Mouse (Mus musculus) liver, embryonic 14.5 days (tissue): ENCODE results near the gene 9330182O14Rik. TPM values are rescaled to one million over a fixed set of nuclear protein-coding genes. Genes with fewer than 3 reads are reported as not detected.
A peak's percentile ranks its signal among the peaks of the same experiment; 100 is the strongest.

Source experiments
- ATAC-seq: fragments of 200-750 bp; cut with Nextera tagmentation; 2 replicates; pipeline ENCODE4 v1.8.0; 2017; ENCODE audit warnings: moderate number of reproducible peaks, mild to moderate bottlenecking, moderate library complexity; ENCODE audit not compliant: insufficient read depth
- DNase-seq, 3 experiments: peaks; one replicate each; pipeline ENCODE4 v3.0.0-alpha.2; 2012 to 2013; ENCODE audit warnings: low read depth in 3 of 3, low spot score in 3 of 3
- H3K27ac ChIP-seq: fragments of 300-500 bp; sonication (generic); 2 replicates; pipeline ENCODE4 v1.5.1; 2014; ENCODE audit warnings: moderate library complexity, mild to moderate bottlenecking, control low read depth, inconsistent platforms
- H3K27me3 ChIP-seq: fragments of 300-500 bp; sonication (generic); 2 replicates; pipeline ENCODE4 v1.6.1; 2014; ENCODE audit warnings: mild to moderate bottlenecking, low read length, moderate library complexity; ENCODE audit not compliant: control insufficient read depth, insufficient read depth
- H3K36me3 ChIP-seq: fragments of 300-500 bp; sonication (generic); replicated peaks from 2 replicates; pipeline ENCODE4 v1.6.1; 2014; ENCODE audit warnings: low read depth; ENCODE audit not compliant: control insufficient read depth, insufficient read depth
- H3K4me1 ChIP-seq, 2 experiments: fragments of 200-500 bp in 1 of 2; fragments of 300-500 bp in 1 of 2; sonication (generic) in 1 of 2; replicated peaks; 2 replicates each; pipeline ENCODE4 v1.6.1; 2012 to 2014; ENCODE audit warnings: antibody characterized with exemption in 1 of 2, inconsistent platforms in 1 of 2, low read length in 1 of 2; ENCODE audit not compliant: control insufficient read depth in 2 of 2, insufficient read depth in 2 of 2
- H3K4me2 ChIP-seq: fragments of 300-500 bp; sonication (generic); 2 replicates; pipeline ENCODE4 v1.6.1; 2014; ENCODE audit warnings: low read depth, mild to moderate bottlenecking, control low read depth, moderate library complexity
- H3K4me3 ChIP-seq, 2 experiments: fragments of 200-500 bp in 1 of 2; fragments of 300-500 bp in 1 of 2; sonication (generic) in 1 of 2; 2 replicates each; pipeline ENCODE4 v1.5.1; 2012 to 2014; ENCODE audit warnings: low read depth in 2 of 2, low read length in 2 of 2, mild to moderate bottlenecking in 2 of 2, control low read depth in 1 of 2, inconsistent platforms in 1 of 2, moderate library complexity in 1 of 2; ENCODE audit not compliant: insufficient read depth in 1 of 2
- H3K9ac ChIP-seq: fragments of 300-500 bp; sonication (generic); replicated peaks from 2 replicates; pipeline ENCODE4 v1.6.1; 2014; ENCODE audit warnings: mild to moderate bottlenecking, control low read depth, moderate library complexity
- H3K9me3 ChIP-seq: fragments of 300-500 bp; sonication (generic); 2 replicates; pipeline ENCODE4 v1.6.1; 2016; ENCODE audit warnings: low read length, mixed read lengths; ENCODE audit not compliant: control insufficient read depth
- CTCF ChIP-seq: IDR thresholded peaks from 2 replicates; pipeline ENCODE4 v1.5.1; 2016; ENCODE audit warnings: antibody characterized with exemption, low read depth, control low read depth
- EP300 ChIP-seq: IDR thresholded peaks from 2 replicates; pipeline ENCODE4 v1.6.1; 2016; ENCODE audit warnings: antibody characterized with exemption, low read depth
- WGBS: fragments of 180-500 bp; shearing (Covaris S2); extraction: QIAGEN DNeasy Blood & Tissue Kit; methylation state at CpG from one replicate; pipeline ENCODE4 v1.1.7; 2014; ENCODE audit not compliant: insufficient replicate concordance; 5-methylcytosine and 5-hydroxymethylcytosine counted together
- polyA plus RNA-seq, 2 experiments: library from polyadenylated mRNA; depleted of rRNA in 1 of 2; stranded (reverse) in 1 of 2; unstranded in 1 of 2; fragments of >200 nt; fragmentation: Nextera tagmentation in 1 of 2; extraction: Ambion mirVana in 1 of 2; gene quantifications; 2 replicates each; pipeline versions ENCODE4 v1.2.1 to v1.2.3; 2012 to 2014

Gene 9330182O14Rik
- polyA plus RNA-seq (2012; rRNA removed), result not detected in 2 replicates
- polyA plus RNA-seq (2014; fragmentation: Nextera tagmentation; extraction: Ambion mirVana), result not detected in 2 replicates

DNA sequence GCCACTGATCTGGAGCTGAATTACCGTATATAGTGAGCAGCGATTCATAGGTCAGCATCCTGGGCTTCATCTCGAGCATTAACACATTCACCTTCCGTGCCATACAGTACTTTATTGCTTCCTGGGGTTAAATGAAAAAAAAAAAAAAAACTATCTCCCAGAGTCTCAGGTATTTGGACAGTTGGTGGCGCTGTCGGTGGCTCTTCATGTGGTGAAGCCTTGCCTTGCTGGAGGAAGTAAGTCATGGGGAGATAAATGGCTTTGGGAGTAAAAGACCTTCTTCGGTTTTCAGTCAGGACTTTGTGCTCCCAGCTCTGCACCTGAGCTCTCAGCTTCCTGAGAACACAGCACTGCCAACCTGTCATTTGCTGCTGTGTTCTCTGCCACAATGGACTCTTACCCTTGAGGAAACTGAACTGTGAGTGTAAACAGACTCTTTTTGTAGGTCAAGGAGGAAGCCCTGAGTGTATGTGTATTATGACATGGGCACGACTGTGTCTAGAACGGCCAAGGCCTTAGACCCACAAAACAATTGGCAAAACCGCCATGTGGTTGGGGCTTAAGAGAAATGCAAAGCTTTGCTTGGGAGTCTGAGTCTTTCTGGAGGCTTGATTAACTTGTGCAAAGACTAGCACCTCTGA lies at the start of gene 9330182O14Rik:
TSS of gene 9330182O14Rik (plus strand) at position 214 of the 641 bp plus-strand sequence.
- no peak within 1 kb of the TSS for H3K4me3 ChIP-seq
- H3K27ac ChIP-seq, result no peak within 1 kb of the TSS
- H3K9me3 ChIP-seq, result no peaks in the 10 kb centered on the region
- no peak within 1 kb of the TSS for H3K4me2 ChIP-seq
- TF ChIP-seq CTCF (no peak), EP300 (no peak)
- no peaks in the 10 kb centered on the region for H3K36me3 ChIP-seq
- H3K4me1 ChIP-seq, result no peaks in the 10 kb centered on the region
- WGBS, result 27% methylated on average over 10 of the region's 10 CpGs
- no peak for DNase-seq
- no peak for ATAC-seq
- H3K9ac ChIP-seq, result no peak within 1 kb of the TSS
- H3K27me3 ChIP-seq, result no peaks in the 10 kb centered on the region

DNA sequence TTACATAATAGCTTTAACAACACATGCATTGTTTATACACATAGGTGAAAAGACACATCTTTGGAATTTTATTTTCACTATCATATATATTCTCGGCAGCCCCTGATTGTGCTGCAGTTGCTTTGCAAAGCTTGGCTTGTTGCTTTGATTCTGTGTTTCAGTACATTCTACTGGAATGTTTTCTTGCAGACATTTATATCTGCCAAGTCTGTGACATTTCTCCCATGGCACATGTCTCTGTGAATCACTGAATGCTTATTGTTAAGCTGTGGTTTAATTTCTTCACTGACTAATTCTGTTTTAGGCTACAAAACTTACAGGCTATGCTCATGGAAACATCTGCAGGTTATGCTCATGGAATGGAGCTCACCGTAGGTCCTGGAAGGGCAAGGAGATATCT lies 30.9 kb upstream of the 9330182O14Rik start:
- Histone ChIP-seq H3K4me1 (no peaks in the 10 kb centered on the region), H3K36me3 (no peaks in the 10 kb centered on the region), H3K4me3 (no peak overlapping the region), H3K9ac (no peak overlapping the region), H3K4me2 (no peak overlapping the region), H3K27ac (no peak overlapping the region), H3K27me3 (no peaks in the 10 kb centered on the region), H3K9me3 (no peaks in the 10 kb centered on the region)
- WGBS, result 77% methylated on average over 2 of the region's 2 CpGs
- DNase-seq (no peak), ATAC-seq (no peak)
- TF ChIP-seq EP300, result no peak
- no peak for TF ChIP-seq CTCF

DNA sequence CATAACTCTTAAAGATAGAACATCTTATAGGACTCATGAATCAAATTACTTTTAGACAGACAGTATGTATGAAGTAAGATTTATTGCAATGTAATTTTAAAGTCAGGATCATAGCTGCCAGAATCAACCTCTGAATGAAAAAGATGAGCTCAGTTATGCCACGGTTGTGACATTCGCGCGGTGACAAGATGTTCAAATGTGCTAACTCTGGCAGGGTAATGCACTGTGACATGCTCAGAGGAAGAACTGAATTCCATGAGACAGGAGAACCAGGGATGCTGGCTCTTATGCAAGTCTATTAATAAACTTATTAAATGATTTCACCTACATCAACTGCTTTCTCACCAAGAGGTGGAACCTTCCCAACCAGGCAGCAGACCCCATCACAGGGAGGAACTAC lies 28.5 kb upstream of the 9330182O14Rik start:
- Histone ChIP-seq H3K27ac (no peak overlapping the region), H3K27me3 (no peaks in the 10 kb centered on the region), H3K4me3 (no peak overlapping the region), H3K4me2 (no peak overlapping the region), H3K9me3 (no peaks in the 10 kb centered on the region), H3K9ac (no peak overlapping the region), H3K36me3 (no peaks in the 10 kb centered on the region), H3K4me1 (no peaks in the 10 kb centered on the region)
- WGBS, result 88% methylated on average over 4 of the region's 4 CpGs
- TF ChIP-seq CTCF (no peak), EP300 (no peak)
- ATAC-seq, result no peak
- DNase-seq, result no peak

DNA sequence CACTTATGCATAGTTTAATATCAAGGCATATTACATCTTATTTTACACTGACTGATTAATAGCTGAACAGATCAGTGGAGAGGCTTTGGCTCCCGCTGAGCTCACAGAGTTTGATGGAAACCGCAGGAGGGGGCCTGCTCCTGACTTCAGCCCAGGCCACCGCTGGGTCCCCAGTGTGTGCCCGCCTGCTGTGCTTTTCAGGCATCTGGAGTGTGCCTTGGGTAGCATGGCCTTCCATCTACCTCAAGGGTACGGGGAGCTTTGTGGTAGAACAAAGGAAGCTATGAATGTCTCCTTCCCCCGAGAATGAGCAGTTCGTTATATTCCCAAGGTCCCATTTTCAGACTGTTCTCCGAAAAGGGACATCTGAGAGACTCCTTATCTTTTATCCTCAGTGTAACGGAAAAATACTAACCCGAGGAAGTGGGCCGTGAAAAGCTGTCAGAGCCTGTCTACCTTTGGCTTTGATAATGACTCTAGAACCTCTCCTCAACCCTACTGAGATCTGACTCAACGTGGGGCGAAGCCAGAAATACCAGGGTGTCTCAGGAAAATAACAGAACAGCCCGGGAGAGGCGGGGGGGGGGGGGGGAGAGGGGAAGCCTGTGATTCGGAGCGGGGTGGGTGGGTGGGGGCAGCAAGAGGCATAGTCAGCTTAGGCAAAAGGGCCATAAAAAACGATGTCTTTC lies 20.1 kb upstream of the 9330182O14Rik start:
- DNase-seq, result no peak

DNA sequence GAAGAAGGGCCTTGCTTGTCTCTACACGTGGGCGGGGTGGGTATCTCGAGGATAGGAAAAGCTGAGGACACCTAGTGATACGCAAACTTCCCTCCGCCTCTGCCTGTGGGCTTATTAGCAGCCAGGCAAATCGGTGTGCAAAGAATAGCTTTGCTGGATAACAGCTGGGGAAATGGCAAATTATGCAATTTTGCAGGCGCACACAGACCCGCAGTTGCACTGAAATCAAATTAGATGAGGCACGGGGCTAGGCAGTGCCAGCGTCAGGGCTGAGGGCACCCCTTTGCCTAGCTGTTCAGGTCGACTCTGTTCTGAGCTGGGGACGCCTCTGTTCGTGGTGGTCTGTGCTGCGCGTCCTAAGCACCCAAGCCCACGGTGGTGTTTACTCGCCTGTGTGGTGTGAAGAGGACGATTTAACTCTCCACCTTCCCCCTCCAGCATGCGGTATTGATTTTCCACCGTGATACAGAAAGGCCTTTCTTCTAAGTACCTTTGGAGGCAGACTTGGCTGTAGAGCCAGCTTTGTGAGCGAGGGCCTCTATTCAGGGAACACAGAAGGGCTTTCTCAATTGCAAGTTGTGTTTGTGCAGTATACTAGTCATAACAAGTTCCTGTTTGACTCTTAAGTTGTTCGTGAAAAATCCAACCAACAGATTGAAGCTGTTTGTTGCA lies 19.4 kb upstream of the 9330182O14Rik start:
- Histone ChIP-seq H3K4me2 (0 out of 2 replicates have a peak overlapping the region, but pooled peaks have one; percentile 3), H3K27ac (no peak overlapping the region), H3K27me3 (no peaks in the 10 kb centered on the region), H3K9ac (no peak overlapping the region), H3K36me3 (no peaks in the 10 kb centered on the region), H3K4me3 (no peak overlapping the region), H3K9me3 (no peaks in the 10 kb centered on the region), H3K4me1 (no peaks in the 10 kb centered on the region)
- TF ChIP-seq CTCF (no peak), EP300 (no peak)
- DNase-seq (no peak), ATAC-seq (no peak)
- 43% methylated on average over 22 of the region's 22 CpGs for WGBS

More for the DNA sequence above, 20.1 kb upstream of the 9330182O14Rik start:
- no peaks in the 10 kb centered on the region for H3K27me3 ChIP-seq
- 22% methylated on average over 14 of the region's 18 CpGs for WGBS
- no peak overlapping the region for H3K4me2 ChIP-seq
- ATAC-seq, result no peak
- no peak for TF ChIP-seq EP300
- no peak for TF ChIP-seq CTCF
- no peak overlapping the region for H3K4me3 ChIP-seq
- no peak overlapping the region for H3K27ac ChIP-seq
- H3K9me3 ChIP-seq, result no peaks in the 10 kb centered on the region
- no peak overlapping the region for H3K9ac ChIP-seq
- H3K4me1 ChIP-seq, result no peaks in the 10 kb centered on the region
- H3K36me3 ChIP-seq, result no peaks in the 10 kb centered on the region
